Mouse (Mus musculus): ENCODE data around the gene Gm8909. TPM values are rescaled to one million over a fixed set of nuclear protein-coding genes. Genes with fewer than 3 reads are reported as not detected.

Gene Gm8909
- polyA plus RNA-seq, 1 experiment = not detected

Other genes with a start within 250 kb of the Gm8909 start
- gene Abcf1, start 198.8 kb downstream of the Gm8909 start, polyA plus RNA-seq (2012; ENCODE audit: insufficient read depth, insufficient read length, low replicate concordance, missing spikeins) = not detected in 2 replicates
- not detected in 2 replicates for gene Gnl1, start 188.7 kb downstream of the Gm8909 start, polyA plus RNA-seq (2012; ENCODE audit: insufficient read depth, insufficient read length, low replicate concordance, missing spikeins)
- gene Prr3, start 188.3 kb downstream of the Gm8909 start, polyA plus RNA-seq (2012; ENCODE audit: insufficient read depth, insufficient read length, low replicate concordance, missing spikeins) = not detected in 2 replicates
- gene H2-T24, start 148.0 kb downstream of the Gm8909 start, polyA plus RNA-seq (2012; ENCODE audit: insufficient read depth, insufficient read length, low replicate concordance, missing spikeins) = not detected in 2 replicates
- gene H2-T23, start 135.7 kb downstream of the Gm8909 start, polyA plus RNA-seq (2012; ENCODE audit: insufficient read depth, insufficient read length, low replicate concordance, missing spikeins) = 151 TPM in 1 of 2 replicates, not detected in the other
- gene H2-T22, start 125.8 kb downstream of the Gm8909 start, polyA plus RNA-seq (2012; ENCODE audit: insufficient read depth, insufficient read length, low replicate concordance, missing spikeins) = not detected in 2 replicates
- not detected in 2 replicates for gene Gm6034, start 125.6 kb downstream of the Gm8909 start, polyA plus RNA-seq (2012; ENCODE audit: insufficient read depth, insufficient read length, low replicate concordance, missing spikeins)
- gene Gm11127, start 110.2 kb downstream of the Gm8909 start, polyA plus RNA-seq (2012; ENCODE audit: insufficient read depth, insufficient read length, low replicate concordance, missing spikeins) = not detected in 2 replicates
- not detected in 2 replicates for gene Gm19684, start 46.9 kb downstream of the Gm8909 start, polyA plus RNA-seq (2012; ENCODE audit: insufficient read depth, insufficient read length, low replicate concordance, missing spikeins)
- not detected in 2 replicates for gene Gm7030, start 39.1 kb downstream of the Gm8909 start, polyA plus RNA-seq (2012; ENCODE audit: insufficient read depth, insufficient read length, low replicate concordance, missing spikeins)
- gene H2-T3, start 21.8 kb upstream of the Gm8909 start, polyA plus RNA-seq (2012; ENCODE audit: insufficient read depth, insufficient read length, low replicate concordance, missing spikeins) = not detected in 2 replicates
- not detected in 2 replicates for gene Rpp21, start 89.5 kb upstream of the Gm8909 start, polyA plus RNA-seq (2012; ENCODE audit: insufficient read depth, insufficient read length, low replicate concordance, missing spikeins)
- not detected in 2 replicates for gene Trim39, start 103.7 kb upstream of the Gm8909 start, polyA plus RNA-seq (2012; ENCODE audit: insufficient read depth, insufficient read length, low replicate concordance, missing spikeins)
- not detected in 2 replicates for gene H2-M10.2, start 118.0 kb upstream of the Gm8909 start, polyA plus RNA-seq (2012; ENCODE audit: insufficient read depth, insufficient read length, low replicate concordance, missing spikeins)
- gene H2-M10.1, start 157.6 kb upstream of the Gm8909 start, polyA plus RNA-seq (2012; ENCODE audit: insufficient read depth, insufficient read length, low replicate concordance, missing spikeins) = not detected in 2 replicates
- not detected in 2 replicates for gene H2-M10.3, start 199.9 kb upstream of the Gm8909 start, polyA plus RNA-seq (2012; ENCODE audit: insufficient read depth, insufficient read length, low replicate concordance, missing spikeins)

Data from olfactory bulb, adult 2 months (tissue).